In genomic region chr16:58539011-58539410, GRCm38 (mm10) we compare ENCODE assay signal across 23 mouse cellular contexts. TPM values are rescaled to one million over a fixed set of nuclear protein-coding genes. Genes with fewer than 3 reads are reported as not detected.
DNase-seq lines count a peak whose midpoint lies in the region; ATAC-seq lines count a peak whose summit lies in the region.
"Had no signal": no experiment of that assay in that cellular context is flagged by ENCODE, and none has a peak within 500 bp of the region (broad histone marks: within the 10 kb centered on the region; RNA-seq: fewer than 3 reads in every experiment).

No protein-coding gene starts in this region.

- no peak overlapping the region for H3K4me3 ChIP-seq in heart, embryonic 11.5 days (ENCODE audit: low read depth, low read length)
- no peak overlapping the region for H3K4me3 ChIP-seq in liver, embryonic 12.5 days
- H3K4me3 ChIP-seq: layer of hippocampus, adult 2 months; limb, embryonic 13.5 days; neural tube, embryonic 13.5 days had no signal

- peak; percentile 39; the same call in 1 of the 2 replicates for ATAC-seq in heart, embryonic 11.5 days (replicated peaks; ENCODE audit: insufficient number of reproducible peaks, low FRiP score, low TSS enrichment)
- peak; percentile 46; the same call in 1 of the 2 replicates for ATAC-seq in common myeloid progenitor, adult 5-6 weeks (replicated peaks; ENCODE audit: low read depth, poor library complexity, severe bottlenecking)
- ATAC-seq in liver, embryonic 12.5 days: peak; percentile 79
- peak; percentile 91 for ATAC-seq in megakaryocyte-erythroid progenitor cell, adult 5-6 weeks (replicated peaks; ENCODE audit: low FRiP score, low TSS enrichment, poor library complexity, severe bottlenecking)
- ATAC-seq: forebrain, embryonic 16.5 days; hindbrain, embryonic 16.5 days; lung, postnatal 0 days had no signal

- no peaks in the 10 kb centered on the region for H3K27me3 ChIP-seq in heart, embryonic 11.5 days (ENCODE audit: control insufficient read depth, insufficient read depth, low read length)
- H3K27me3 ChIP-seq in liver, embryonic 12.5 days (replicated peaks): no peaks in the 10 kb centered on the region
- H3K27me3 ChIP-seq: limb, embryonic 13.5 days; neural tube, embryonic 13.5 days had no signal

- 17% methylated on average over 2 of the region's 2 CpGs for WGBS in heart, embryonic 11.5 days (ENCODE audit: insufficient replicate concordance)
- 18% methylated on average over 2 of the region's 2 CpGs for WGBS in liver, embryonic 12.5 days (ENCODE audit: insufficient replicate concordance)

- H3K36me3 ChIP-seq in heart, embryonic 11.5 days (ENCODE audit: control insufficient read depth, insufficient read depth, low read length): no peaks in the 10 kb centered on the region
- no peaks in the 10 kb centered on the region for H3K36me3 ChIP-seq in liver, embryonic 12.5 days
- H3K36me3 ChIP-seq: limb, embryonic 13.5 days; neural tube, embryonic 13.5 days had no signal

- no peaks in the 10 kb centered on the region for H3K9me3 ChIP-seq in heart, embryonic 11.5 days (replicated peaks; ENCODE audit: control insufficient read depth, low read length)
- H3K9me3 ChIP-seq in liver, embryonic 12.5 days (replicated peaks): no peaks in the 10 kb centered on the region
- H3K9me3 ChIP-seq: limb, embryonic 13.5 days; neural tube, embryonic 13.5 days had no signal

- H3K4me1 ChIP-seq in heart, embryonic 11.5 days (ENCODE audit: control insufficient read depth, insufficient read depth, low read length): peaks cover 11% of the 10 kb centered on the region
- peaks cover 47% of the 10 kb centered on the region for H3K4me1 ChIP-seq in liver, embryonic 12.5 days
- H3K4me1 ChIP-seq: limb, embryonic 13.5 days; neural tube, embryonic 13.5 days had no signal

- no peak for DNase-seq in heart, postnatal 4 days
- DNase-seq in right cerebral cortex, postnatal 25 days: no peak
- no peak for DNase-seq in right cerebral cortex, postnatal 36 days (ENCODE audit: low spot score in 2 of 2)
- DNase-seq: adrenal gland, adult 2 months; B cell, adult 2 months; cerebellum, adult 9-11 months; kidney, adult 18-20 months; kidney, postnatal 10 days; layer of hippocampus, postnatal 36 days; midbrain, embryonic 14.5 days; right cerebral cortex, adult 18-20 months; spleen, adult 18-20 months; thymus, postnatal 25 days had no signal

- H3K9ac ChIP-seq in heart, embryonic 11.5 days (ENCODE audit: low read depth, low read length): no peak overlapping the region
- no peak overlapping the region for H3K9ac ChIP-seq in liver, embryonic 12.5 days
- H3K9ac ChIP-seq: limb, embryonic 13.5 days; neural tube, embryonic 13.5 days had no signal

- no peak overlapping the region for H3K4me2 ChIP-seq in heart, embryonic 11.5 days
- no peak overlapping the region for H3K4me2 ChIP-seq in liver, embryonic 12.5 days
- H3K4me2 ChIP-seq: limb, embryonic 13.5 days; neural tube, embryonic 13.5 days had no signal

- H3K27ac ChIP-seq in heart, embryonic 11.5 days (ENCODE audit: low read depth, low read length): no peak overlapping the region; the same call in 1 of the 2 replicates
- 0 out of 2 replicates have a peak overlapping the region, but pooled peaks have one; percentile 15 for H3K27ac ChIP-seq in liver, embryonic 12.5 days
- H3K27ac ChIP-seq: layer of hippocampus, adult 2 months; limb, embryonic 13.5 days; neural tube, embryonic 13.5 days had no signal

RNA-seq across cellular contexts. Expression of gene St3gal6, which starts 15.0 kb away (rescaled TPM):
- 17.1 and 17.7 TPM in 2 replicates for polyA plus RNA-seq in heart, embryonic 11.5 days (2014; fragmentation: Nextera tagmentation; extraction: Ambion mirVana)
- 10 to 100 TPM; 23.4 to 29.1 TPM for total RNA-seq in heart, postnatal 4 days (2021)
- 18.1 and 38.7 TPM in 2 replicates for total RNA-seq in common myeloid progenitor, adult 5-6 weeks (2017)
- 60.1 TPM in 2 replicates for polyA plus RNA-seq in liver, embryonic 12.5 days (2016; fragmentation: Nextera tagmentation; extraction: Ambion mirVana)
- 40.1 and 61.6 TPM in 2 replicates for total RNA-seq in megakaryocyte-erythroid progenitor cell, adult 5-6 weeks (2014; fragmentation: Nextera tagmentation)
- total RNA-seq in megakaryocyte-erythroid progenitor cell, adult 5-6 weeks (2017): 39.9 and 44.9 TPM in 2 replicates

Comparison
In these comparisons a context has a peak if more than half of its experiments do, and no peak if none do; other contexts are left out.
1. ATAC-seq: peak in every context shown above with its lines; median percentile 91 in megakaryocyte-erythroid progenitor cell, adult 5-6 weeks; 79 in liver, embryonic 12.5 days; 46 in common myeloid progenitor, adult 5-6 weeks; 39 in heart, embryonic 11.5 days.